Mouse (Mus musculus) midbrain, embryonic 13.5 days (tissue): ENCODE results near the gene Steap2. TPM values are rescaled to one million over a fixed set of nuclear protein-coding genes. Genes with fewer than 3 reads are reported as not detected.

Experiments used
- ATAC-seq: fragments of 200-750 bp; cut with Nextera tagmentation; 2 replicates; pipeline ENCODE4 v1.8.0; 2017; ENCODE audit warnings: mild to moderate bottlenecking, moderate TSS enrichment, moderate library complexity
- H3K27ac ChIP-seq: fragments of 300-500 bp; sonication (generic); 2 replicates; pipeline ENCODE4 v1.5.1; 2015; ENCODE audit warnings: inconsistent platforms, mild to moderate bottlenecking, moderate library complexity
- H3K27me3 ChIP-seq: fragments of 300-500 bp; sonication (generic); 2 replicates; pipeline ENCODE4 v1.6.1; 2015; ENCODE audit warnings: mild to moderate bottlenecking, inconsistent platforms
- H3K36me3 ChIP-seq: fragments of 300-500 bp; sonication (generic); 2 replicates; pipeline ENCODE4 v1.6.1; 2015; ENCODE audit warnings: mild to moderate bottlenecking, inconsistent platforms
- H3K4me1 ChIP-seq: fragments of 300-500 bp; sonication (generic); replicated peaks from 2 replicates; pipeline ENCODE4 v1.6.1; 2015; ENCODE audit warnings: inconsistent platforms
- H3K4me2 ChIP-seq: fragments of 300-500 bp; sonication (generic); replicated peaks from 2 replicates; pipeline ENCODE4 v1.6.1; 2015; ENCODE audit warnings: moderate library complexity, mild to moderate bottlenecking, inconsistent platforms
- H3K4me3 ChIP-seq: fragments of 300-500 bp; sonication (generic); replicated peaks from 2 replicates; pipeline ENCODE4 v1.5.1; 2015; ENCODE audit warnings: mild to moderate bottlenecking, inconsistent platforms
- H3K9ac ChIP-seq: fragments of 300-500 bp; sonication (generic); replicated peaks from 2 replicates; pipeline ENCODE4 v1.6.1; 2015; ENCODE audit warnings: mild to moderate bottlenecking, inconsistent platforms
- H3K9me3 ChIP-seq: fragments of 300-500 bp; sonication (generic); 2 replicates; pipeline ENCODE4 v1.6.1; 2016; ENCODE audit warnings: mild to moderate bottlenecking, inconsistent platforms
- WGBS: fragments of 180-500 bp; shearing (Covaris S2); methylation state at CpG from one replicate; pipeline ENCODE4 v1.1.7; 2015; 5-methylcytosine and 5-hydroxymethylcytosine counted together
- polyA plus RNA-seq: library from polyadenylated mRNA; unstranded; fragments of >200 nt; fragmentation: Nextera tagmentation; extraction: Ambion mirVana; gene quantifications from 2 replicates; pipeline ENCODE4 v1.2.1, GENCODE M21; 2015

The Steap2 gene
- 5.6 and 6.6 TPM in 2 replicates for polyA plus RNA-seq

DNA sequence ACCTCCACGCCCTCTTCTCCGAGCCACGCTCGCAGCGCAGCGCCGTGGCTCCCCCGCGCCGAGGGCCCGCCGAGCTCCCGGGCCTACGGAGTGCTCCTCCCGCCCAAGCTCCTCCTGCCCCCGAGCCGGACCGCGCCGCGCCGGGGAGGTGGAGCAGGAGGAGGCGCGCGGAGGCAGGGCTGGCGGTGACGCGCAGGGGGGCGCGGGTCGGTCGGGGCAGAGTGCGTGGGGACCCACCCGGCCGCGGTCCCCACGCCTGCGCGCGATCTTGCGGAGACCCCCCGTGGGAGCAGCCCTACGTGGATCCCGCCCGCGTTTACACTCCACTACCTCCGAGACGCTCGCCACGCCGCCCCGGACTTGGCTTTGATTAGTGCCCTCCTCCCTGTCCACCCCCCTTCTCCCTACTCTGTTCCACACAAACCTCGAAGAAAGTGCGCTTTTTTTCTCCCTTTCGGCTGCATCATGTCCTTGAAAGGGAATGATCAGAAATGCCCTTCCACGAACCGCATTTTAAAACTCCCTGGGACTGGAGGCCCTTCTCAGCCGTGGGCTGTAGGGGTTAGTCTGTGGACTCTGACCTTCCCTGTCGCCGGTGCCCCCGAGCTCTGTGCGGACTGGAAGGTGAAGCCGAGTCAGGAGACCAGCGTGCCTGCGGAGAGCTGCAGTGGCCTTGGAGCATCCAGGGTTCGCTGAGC lies at the start of gene Steap2:
Steap2 (minus strand) TSS at position 623 of the 698 bp plus-strand sequence.
- Histone ChIP-seq H3K9ac (peak within 1 kb of the TSS; percentile 84), H3K4me3 (peak within 1 kb of the TSS; percentile 69), H3K36me3 (no peaks in the 10 kb centered on the region), H3K4me2 (peak within 1 kb of the TSS; percentile 81), H3K27ac (no peak within 1 kb of the TSS), H3K9me3 (no peaks in the 10 kb centered on the region), H3K4me1 (peaks cover 12% of the 10 kb centered on the region), H3K27me3 (0 out of 2 replicates have a peak, but pooled peaks cover 7% of the 10 kb centered on the region)
- WGBS = under 1% methylated on average over 66 of the region's 66 CpGs
- ATAC-seq = peak; percentile 93

DNA sequence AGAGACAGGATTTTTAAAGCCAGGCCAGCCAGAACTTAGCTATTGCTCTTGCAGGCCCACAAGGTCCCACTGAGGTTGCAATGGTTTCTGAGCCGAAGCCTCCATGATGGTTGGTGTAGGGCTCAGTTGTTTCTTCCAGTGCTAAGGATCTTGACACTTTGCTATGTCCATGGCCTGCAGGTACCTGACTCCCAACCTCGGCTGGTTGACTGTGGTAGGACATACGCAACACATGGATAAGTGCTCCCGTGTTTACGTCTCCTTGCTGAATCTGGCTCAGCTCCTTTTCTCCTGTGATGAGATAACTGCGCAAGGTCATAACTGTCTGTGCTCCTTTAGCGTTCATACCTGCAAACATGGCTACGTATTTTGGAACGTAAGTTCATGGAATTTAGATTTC lies 40.1 kb upstream of the Steap2 start:
- no peaks in the 10 kb centered on the region for H3K9me3 ChIP-seq
- no peaks in the 10 kb centered on the region for H3K27me3 ChIP-seq
- ATAC-seq = no peak
- H3K4me2 ChIP-seq = no peak overlapping the region
- H3K27ac ChIP-seq = no peak overlapping the region
- no peaks in the 10 kb centered on the region for H3K36me3 ChIP-seq
- WGBS = 93% methylated on average over 9 of the region's 9 CpGs
- no peak overlapping the region for H3K4me3 ChIP-seq
- no peaks in the 10 kb centered on the region for H3K4me1 ChIP-seq
- H3K9ac ChIP-seq = no peak overlapping the region

DNA sequence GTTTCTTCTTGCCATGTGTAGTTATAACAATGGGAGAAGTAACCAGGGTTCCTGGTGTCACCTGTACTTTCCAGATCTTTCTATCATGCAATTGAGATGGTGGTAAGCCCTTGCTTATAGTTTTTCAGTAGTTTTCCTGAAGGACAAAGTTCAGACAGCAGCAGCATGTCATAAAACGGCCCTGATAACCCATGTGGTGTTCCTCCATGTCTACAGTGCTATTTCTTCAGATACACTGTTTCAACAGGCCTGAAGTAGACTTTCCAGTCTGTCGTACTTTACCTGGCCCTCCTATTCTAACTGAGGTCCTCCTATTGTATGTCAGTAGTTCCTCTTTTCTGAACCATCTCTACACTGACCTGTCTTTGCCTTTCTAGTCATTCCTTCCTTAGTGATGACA lies 38.5 kb upstream of the Steap2 start:
- H3K36me3 ChIP-seq = no peaks in the 10 kb centered on the region
- H3K4me1 ChIP-seq = no peaks in the 10 kb centered on the region
- no peak overlapping the region for H3K9ac ChIP-seq
- H3K27ac ChIP-seq = no peak overlapping the region
- ATAC-seq = no peak
- no peaks in the 10 kb centered on the region for H3K27me3 ChIP-seq
- H3K4me3 ChIP-seq = no peak overlapping the region
- no peaks in the 10 kb centered on the region for H3K9me3 ChIP-seq
- WGBS = 79% methylated on average over 2 of the region's 2 CpGs
- no peak overlapping the region for H3K4me2 ChIP-seq

DNA sequence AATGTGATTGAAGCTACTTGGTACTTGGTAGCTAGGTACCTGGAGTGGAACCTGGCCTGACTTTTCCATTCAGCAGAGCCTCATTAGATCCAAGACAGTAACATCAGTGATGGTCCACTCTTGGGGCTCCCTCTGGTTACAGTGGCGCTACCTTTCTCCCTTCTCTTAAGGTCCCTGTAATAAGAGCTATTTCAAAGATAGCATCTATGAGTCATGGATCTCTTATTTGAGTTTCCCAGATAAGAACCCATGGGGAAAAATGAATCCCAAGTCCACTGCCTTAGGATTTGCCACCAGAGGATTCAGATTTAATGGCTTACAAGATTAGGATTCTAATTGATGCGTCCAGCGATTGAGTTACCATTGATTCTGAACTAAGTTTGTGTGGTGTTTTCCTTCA lies 37.8 kb upstream of the Steap2 start:
- H3K27me3 ChIP-seq = no peaks in the 10 kb centered on the region
- no peaks in the 10 kb centered on the region for H3K9me3 ChIP-seq
- no peaks in the 10 kb centered on the region for H3K36me3 ChIP-seq
- no peak for ATAC-seq
- H3K27ac ChIP-seq = no peak overlapping the region
- no peak overlapping the region for H3K9ac ChIP-seq
- H3K4me1 ChIP-seq = no peaks in the 10 kb centered on the region
- H3K4me2 ChIP-seq = no peak overlapping the region
- H3K4me3 ChIP-seq = no peak overlapping the region
- 93% methylated on average over 3 of the region's 3 CpGs for WGBS

DNA sequence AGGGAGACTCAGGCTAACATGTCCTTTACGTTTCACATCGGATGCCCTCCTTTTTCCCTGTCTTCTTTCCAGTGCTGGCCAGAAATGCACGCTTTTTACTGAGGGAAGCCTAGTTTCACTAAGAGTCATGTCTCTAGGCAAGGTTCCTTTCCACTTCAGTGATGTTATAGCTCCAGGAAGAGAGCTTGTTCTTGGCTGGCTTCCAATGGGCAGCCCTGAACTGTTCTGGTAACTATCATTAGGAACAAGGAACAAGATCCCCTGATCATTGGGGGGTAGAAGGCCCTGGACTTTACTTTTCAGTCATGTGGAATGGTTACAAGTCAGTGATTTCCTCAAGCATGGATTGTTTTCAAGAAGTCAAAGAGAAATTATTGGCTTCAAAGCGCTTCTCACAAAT lies 35.5 kb upstream of the Steap2 start:
- Histone ChIP-seq H3K27me3 (no peaks in the 10 kb centered on the region), H3K9me3 (no peaks in the 10 kb centered on the region), H3K4me2 (no peak overlapping the region), H3K4me1 (no peaks in the 10 kb centered on the region), H3K27ac (no peak overlapping the region), H3K9ac (no peak overlapping the region), H3K36me3 (no peaks in the 10 kb centered on the region), H3K4me3 (no peak overlapping the region)
- no peak for ATAC-seq
- 94% methylated on average over 4 of the region's 4 CpGs for WGBS

DNA sequence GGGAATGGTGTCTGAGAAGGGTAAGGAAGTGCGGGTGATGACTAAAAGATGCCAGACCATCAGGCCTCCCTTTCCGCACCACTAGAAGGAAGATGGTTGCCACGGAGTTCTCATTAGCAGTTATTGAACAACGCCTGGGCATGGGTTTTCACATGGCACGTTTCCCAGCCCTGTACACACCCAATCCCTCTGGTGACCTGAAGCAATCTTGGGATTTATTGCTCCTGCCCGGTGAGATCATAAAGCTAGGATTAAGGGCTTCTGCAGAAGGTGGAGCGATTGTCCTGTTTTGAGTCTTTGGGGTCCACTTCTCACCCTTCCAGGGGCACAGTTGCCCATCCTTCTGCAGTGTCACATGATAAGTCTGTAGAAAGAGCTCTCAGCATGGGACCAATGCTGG lies 27.8 kb upstream of the Steap2 start:
- no peaks in the 10 kb centered on the region for H3K36me3 ChIP-seq
- 83% methylated on average over 7 of the region's 7 CpGs for WGBS
- no peak overlapping the region for H3K4me3 ChIP-seq
- no peaks in the 10 kb centered on the region for H3K4me1 ChIP-seq
- H3K4me2 ChIP-seq = no peak overlapping the region
- no peak overlapping the region for H3K27ac ChIP-seq
- no peaks in the 10 kb centered on the region for H3K9me3 ChIP-seq
- H3K27me3 ChIP-seq = no peaks in the 10 kb centered on the region
- H3K9ac ChIP-seq = no peak overlapping the region
- ATAC-seq = no peak

DNA sequence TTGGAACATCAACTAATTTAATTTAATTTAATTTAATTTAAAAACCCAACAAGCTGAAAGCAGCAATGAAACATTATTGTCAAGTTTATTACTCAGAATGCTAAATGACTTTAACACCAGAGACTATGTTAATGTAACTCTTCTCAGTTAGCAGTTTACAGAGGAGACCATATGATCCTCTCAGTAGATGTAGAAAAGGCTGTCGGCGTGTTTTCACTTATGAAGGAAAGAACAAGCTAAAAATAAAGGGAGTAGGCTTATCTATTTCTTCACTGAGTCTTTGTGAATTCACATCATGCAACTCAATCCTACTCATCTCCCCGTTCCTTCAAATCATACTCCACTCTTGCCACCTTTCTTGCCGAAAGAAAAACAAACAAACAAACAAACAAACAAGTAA lies 16.7 kb upstream of the Steap2 start:
- Histone ChIP-seq H3K27ac (no peak overlapping the region), H3K36me3 (no peaks in the 10 kb centered on the region), H3K9me3 (no peaks in the 10 kb centered on the region), H3K27me3 (no peaks in the 10 kb centered on the region), H3K4me2 (no peak overlapping the region), H3K4me1 (no peaks in the 10 kb centered on the region), H3K4me3 (no peak overlapping the region), H3K9ac (no peak overlapping the region)
- ATAC-seq = no peak
- 89% methylated on average over 4 of the region's 4 CpGs for WGBS

DNA sequence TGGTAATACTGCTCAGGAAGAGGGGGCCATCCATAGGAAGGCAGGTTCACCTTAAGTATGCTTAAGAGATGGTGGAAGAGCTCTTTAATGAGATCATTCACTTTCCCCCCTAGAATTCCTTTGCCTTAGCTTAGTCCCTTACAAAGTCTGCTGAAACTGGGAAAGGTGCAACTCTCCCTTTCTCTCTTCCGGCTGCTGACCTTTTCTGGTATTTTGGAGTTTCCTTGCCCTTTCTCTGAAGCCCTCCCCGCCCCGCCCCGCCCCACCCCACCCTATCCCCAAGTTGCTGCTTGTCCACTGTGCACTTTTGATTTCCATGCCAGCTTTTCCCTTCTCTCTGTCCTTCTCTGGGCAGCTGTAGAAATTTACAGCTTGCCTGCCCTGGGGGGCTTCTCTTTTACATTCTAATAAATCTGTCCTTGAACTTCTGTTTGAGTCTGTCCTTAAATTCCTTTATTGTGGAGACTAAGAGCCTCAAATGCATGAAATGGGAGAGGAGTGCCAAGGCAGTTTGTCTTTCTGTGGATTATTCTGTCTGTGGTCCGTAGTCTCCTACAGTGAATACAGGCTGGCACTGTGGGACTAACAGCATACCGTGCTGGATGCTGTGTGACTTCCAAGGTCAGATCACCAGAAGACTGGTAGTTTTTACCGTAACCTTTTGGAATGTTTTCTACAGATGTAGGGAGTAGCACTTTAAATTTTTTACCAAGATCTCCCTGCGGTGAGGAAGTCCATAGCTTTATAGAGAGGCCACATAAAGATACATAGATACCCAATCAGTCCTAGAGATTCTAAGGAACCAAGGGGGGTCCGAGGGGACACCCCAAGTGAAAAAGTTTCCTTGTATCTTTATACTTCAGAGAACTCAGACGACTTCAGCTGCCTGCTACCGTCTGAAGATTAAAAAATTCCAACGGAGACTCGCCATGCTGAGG lies 13.2 kb upstream of the Steap2 start:
- H3K4me3 ChIP-seq = no peak overlapping the region
- no peak overlapping the region for H3K27ac ChIP-seq
- H3K9ac ChIP-seq = no peak overlapping the region
- no peak for ATAC-seq
- H3K27me3 ChIP-seq = no peaks in the 10 kb centered on the region
- H3K9me3 ChIP-seq = no peaks in the 10 kb centered on the region
- H3K4me1 ChIP-seq = no peaks in the 10 kb centered on the region
- WGBS = 60% methylated on average over 13 of the region's 13 CpGs
- H3K36me3 ChIP-seq = no peaks in the 10 kb centered on the region
- no peak overlapping the region for H3K4me2 ChIP-seq

DNA sequence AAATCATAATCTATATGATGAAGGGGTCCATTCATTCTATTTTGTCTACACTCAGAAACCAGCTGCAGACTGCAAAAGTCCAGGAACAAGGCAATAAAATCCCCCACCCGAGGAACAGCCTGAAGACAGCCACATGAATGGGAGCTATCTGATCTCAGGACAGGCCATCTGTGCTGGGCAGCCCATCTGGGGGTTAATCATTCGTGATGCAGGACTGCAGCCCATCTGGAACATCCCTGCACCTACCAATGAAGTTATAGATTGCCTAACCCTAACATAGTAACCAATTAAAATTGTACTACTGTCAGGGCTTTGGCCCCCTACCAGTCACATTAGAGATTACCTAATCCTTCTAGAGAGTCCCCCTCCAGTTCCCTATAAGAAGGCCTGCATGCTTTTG lies 10.6 kb upstream of the Steap2 start:
- Histone ChIP-seq H3K4me2 (no peak overlapping the region), H3K9me3 (no peaks in the 10 kb centered on the region), H3K4me3 (no peak overlapping the region), H3K27me3 (no peaks in the 10 kb centered on the region), H3K9ac (no peak overlapping the region), H3K27ac (no peak overlapping the region), H3K4me1 (no peaks in the 10 kb centered on the region), H3K36me3 (no peaks in the 10 kb centered on the region)
- ATAC-seq = no peak
- 47% methylated on average over 2 of the region's 2 CpGs for WGBS

DNA sequence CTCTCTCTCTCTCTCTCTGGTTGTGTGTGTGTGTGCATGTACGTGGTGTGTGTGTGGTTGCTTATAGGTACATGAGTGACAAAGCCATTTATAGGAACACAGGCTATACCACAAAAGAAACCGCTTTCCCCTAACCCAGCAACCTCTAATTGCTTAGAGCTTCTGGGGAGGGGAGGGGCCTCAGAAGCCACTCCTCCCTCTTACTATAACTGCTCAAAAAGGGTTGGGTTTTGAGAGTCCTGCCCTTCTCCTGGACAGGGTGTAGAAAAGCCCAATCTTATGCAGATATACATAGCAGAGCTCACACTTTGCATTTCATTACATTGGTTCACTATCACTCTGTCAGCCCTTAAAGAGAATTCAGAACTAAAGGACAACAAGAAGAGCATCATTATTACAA lies 6.0 kb upstream of the Steap2 start:
- WGBS = 79% methylated on average over 2 of the region's 2 CpGs
- H3K27me3 ChIP-seq = no peaks in the 10 kb centered on the region
- no peaks in the 10 kb centered on the region for H3K4me1 ChIP-seq
- H3K9ac ChIP-seq = no peak overlapping the region
- no peaks in the 10 kb centered on the region for H3K9me3 ChIP-seq
- H3K27ac ChIP-seq = no peak overlapping the region
- H3K4me3 ChIP-seq = no peak overlapping the region
- H3K4me2 ChIP-seq = no peak overlapping the region
- ATAC-seq = no peak
- H3K36me3 ChIP-seq = no peaks in the 10 kb centered on the region

DNA sequence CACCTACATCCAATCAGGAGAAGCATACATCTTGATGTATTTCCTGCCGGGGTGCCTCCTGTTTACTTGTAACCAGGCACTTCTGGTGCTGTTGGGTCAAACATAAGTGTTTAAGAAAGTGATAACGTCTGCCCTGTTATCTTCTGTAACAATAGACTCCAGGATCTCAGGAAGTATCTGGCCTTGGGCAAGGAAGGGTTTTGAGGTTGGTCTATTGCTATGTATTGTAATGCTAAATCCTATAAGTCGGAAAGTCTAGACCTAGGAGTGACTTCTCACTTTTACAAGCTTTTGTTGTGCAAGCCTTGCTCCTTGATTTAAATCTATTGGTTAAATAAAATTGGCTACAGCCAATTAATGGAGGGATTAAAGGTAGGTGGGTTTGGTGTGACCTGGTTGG lies 4.5 kb upstream of the Steap2 start:
- no peak for ATAC-seq
- H3K4me3 ChIP-seq = no peak overlapping the region
- no peak overlapping the region for H3K9ac ChIP-seq
- H3K9me3 ChIP-seq = no peaks in the 10 kb centered on the region
- 0 out of 2 replicates have a peak, but pooled peaks cover 2% of the 10 kb centered on the region for H3K4me1 ChIP-seq
- H3K4me2 ChIP-seq = no peak overlapping the region
- no peaks in the 10 kb centered on the region for H3K27me3 ChIP-seq
- 73% methylated on average over 3 of the region's 3 CpGs for WGBS
- H3K27ac ChIP-seq = no peak overlapping the region
- no peaks in the 10 kb centered on the region for H3K36me3 ChIP-seq

DNA sequence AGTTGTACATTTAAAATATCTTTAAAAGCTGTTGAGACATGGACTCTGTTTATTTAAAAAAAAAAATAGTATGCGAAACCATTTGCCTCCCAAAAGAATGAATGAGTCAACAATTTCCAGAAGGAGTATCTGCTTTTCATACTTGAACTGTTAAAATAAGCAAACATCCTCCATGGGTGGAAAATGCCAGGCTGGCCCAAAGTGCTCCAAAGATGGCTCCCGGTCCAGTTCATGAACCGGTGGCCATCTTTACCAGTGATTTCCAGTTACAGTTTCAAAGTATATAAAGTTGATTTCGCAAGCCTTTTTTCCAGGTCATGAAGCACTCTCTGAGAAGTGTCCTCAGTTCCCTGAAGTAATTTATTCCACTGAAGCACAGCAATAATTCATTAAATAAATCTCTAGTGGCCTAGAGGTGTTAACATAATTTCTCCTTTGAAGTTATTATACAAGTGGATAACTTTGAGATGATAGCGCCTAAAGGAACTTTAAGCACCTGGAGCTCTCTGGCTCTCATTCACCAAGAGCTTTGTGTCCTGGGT lies 1.1 kb upstream of the Steap2 start:
- ATAC-seq = no peak
- Histone ChIP-seq H3K4me3 (no peak overlapping the region), H3K4me1 (peaks cover 12% of the 10 kb centered on the region), H3K27me3 (0 out of 2 replicates have a peak, but pooled peaks cover 7% of the 10 kb centered on the region), H3K27ac (no peak overlapping the region), H3K9ac (no peak overlapping the region), H3K36me3 (no peaks in the 10 kb centered on the region), H3K9me3 (no peaks in the 10 kb centered on the region), H3K4me2 (no peak overlapping the region)
- WGBS = 86% methylated on average over 5 of the region's 5 CpGs
